Mouse (Mus musculus): ENCODE data around the gene BC049715.

The BC049715 gene

GRCm38 (mm10) chr6:136827881-136828561 is 595 bp downstream of the BC049715 start, which contains the start of gene Wbp11:
Gene Wbp11 (minus strand): TSS chr6:136828233.
- no peak for TF ChIP-seq GATA4 (IDR thresholded peaks at IDR 0.05; ENCODE audit: insufficient replicate concordance, low read length)

GRCm38 (mm10) chr6:136828681-136829080 is 1.3 kb downstream of the BC049715 start:
- no peak for TF ChIP-seq GATA4 (IDR thresholded peaks at IDR 0.05; ENCODE audit: insufficient replicate concordance, low read length)

DNA sequence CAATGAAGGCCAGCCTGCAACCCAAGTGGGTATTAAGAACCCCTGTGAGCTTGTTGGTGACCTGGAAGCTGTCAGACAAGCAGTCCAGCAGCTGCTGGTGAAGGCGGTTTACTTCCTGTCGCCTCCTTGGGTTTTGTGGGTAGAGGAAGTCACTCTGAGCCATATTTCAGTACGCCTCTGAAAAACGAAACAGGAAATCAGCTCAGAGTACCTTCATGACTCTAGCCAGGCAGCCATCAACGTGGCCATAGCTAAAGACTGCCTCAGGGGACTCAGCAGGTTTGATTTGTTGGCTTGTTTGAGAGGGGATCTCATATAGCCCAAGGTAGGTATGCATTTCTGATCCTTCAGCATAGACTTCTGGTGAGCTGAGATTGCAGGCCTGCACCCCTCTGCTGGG is 4.3 kb downstream of the BC049715 start:
- no peak for TF ChIP-seq GATA4 (IDR thresholded peaks at IDR 0.05; ENCODE audit: insufficient replicate concordance, low read length)

GRCm38 (mm10) chr6:136835352-136835751 is 7.9 kb downstream of the BC049715 start, which contains the start of gene Smco3:
Gene Smco3 (minus strand): TSS chr6:136835452.
- TF ChIP-seq GATA4 (IDR thresholded peaks at IDR 0.05; ENCODE audit: insufficient replicate concordance, low read length), result no peak

GRCm38 (mm10) chr6:136837323-136837722 is 9.9 kb downstream of the BC049715 start:
- no peak for TF ChIP-seq GATA4 (IDR thresholded peaks at IDR 0.05; ENCODE audit: insufficient replicate concordance, low read length)

DNA sequence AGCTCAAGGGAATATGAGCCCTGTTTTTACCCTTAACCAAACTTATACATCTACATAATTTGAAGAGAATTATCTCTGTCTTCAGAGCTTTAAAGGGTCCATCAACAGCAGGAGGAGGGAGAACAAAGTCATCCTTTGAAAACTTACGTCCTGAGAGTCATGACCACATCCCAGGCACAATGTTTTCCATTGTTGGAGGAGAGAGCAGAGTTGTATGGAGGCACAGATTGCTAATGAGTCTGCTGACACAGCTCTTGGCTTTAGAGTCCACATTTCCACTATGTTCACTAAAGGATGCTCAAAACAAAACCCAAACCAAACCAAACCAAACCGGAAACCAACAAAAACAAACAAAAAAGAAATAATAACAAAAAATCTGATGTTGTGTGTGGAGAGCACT is 17.5 kb downstream of the BC049715 start:
- no peak for TF ChIP-seq GATA4 (IDR thresholded peaks at IDR 0.05; ENCODE audit: insufficient replicate concordance, low read length)

DNA sequence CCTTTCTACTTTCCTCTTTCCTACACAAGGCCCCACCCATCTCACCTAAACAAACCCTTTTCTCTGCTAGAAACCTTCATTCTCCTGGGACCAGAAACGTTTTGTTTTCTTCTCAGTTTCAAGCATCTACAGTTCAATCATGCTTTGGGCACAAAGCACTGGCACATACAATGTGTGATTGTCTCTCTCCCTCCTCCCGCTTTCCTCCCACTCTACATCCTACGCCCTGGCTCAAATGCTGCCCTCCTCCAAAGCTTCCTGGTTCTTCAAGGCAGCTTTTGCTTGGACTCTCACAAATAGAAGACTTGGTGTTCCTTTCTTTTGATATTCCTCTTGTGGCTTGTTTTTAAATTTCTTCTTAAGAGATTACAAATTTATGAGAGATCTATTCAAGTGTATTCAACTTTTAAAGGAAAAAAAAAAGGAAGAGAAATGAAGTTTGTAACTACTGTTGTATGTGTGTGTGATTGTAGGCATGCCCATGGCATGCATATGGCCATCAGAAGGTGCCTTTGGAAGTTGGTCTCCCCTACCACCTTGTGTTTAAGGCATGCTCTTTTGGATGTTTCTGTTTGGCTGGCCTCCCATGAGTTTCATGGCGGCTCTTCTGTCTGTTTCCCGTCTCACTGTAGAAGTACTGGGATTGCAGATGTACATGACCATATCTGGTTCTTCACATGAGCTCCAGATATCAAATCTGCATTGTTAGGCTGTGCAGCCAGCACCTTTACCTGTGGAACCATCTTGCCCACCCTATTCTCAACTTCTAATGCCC is 18.5 kb downstream of the BC049715 start:
- TF ChIP-seq GATA4 (IDR thresholded peaks at IDR 0.05; ENCODE audit: insufficient replicate concordance, low read length), result no peak

DNA sequence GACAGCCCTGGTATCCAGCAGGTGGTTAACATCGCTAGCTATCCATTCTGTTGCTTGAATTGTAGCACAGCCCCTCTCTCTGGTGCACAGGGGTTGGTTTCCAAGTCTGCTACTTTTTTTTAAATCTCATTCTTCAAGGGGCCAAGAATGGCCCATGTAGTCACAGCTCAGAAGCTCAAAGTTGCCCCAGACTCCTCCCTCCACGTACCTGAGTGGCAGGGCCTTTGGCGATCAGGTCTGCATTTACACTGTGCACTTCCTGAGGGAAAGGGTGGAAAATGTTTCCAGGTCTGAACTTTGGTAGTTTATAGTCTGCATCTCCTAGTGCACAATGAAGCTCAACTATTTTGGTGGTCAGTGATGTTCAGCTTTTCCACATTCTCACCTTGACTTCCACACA is 19.8 kb downstream of the BC049715 start:
- TF ChIP-seq GATA4 (IDR thresholded peaks at IDR 0.05; ENCODE audit: insufficient replicate concordance, low read length), result no peak

- no peak for TF ChIP-seq GATA4 (IDR thresholded peaks at IDR 0.05; ENCODE audit: insufficient replicate concordance, low read length)
These were observed 20.4 kb downstream of the BC049715 start for GRCm38 (mm10) chr6:136847790-136848189.

DNA sequence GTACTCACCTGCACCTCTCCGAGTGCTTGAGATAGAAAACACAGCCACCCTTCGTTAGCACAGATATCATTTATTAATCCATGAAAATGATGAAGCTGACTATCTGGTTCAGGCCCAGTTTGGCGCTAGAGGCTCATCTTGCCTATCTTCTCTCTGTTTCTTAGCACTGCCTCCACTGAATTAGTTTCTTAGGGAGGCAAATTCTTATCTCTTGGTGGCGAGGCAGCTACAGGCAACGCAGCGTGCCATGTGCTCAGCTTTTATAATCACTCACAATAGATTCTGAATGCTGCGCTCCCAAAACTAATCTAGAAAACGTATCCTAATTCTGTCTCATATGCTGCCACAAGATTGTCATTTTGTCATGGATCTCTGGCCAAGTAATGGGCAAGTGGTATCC is 21.0 kb downstream of the BC049715 start:
- no peak for TF ChIP-seq GATA4 (IDR thresholded peaks at IDR 0.05; ENCODE audit: insufficient replicate concordance, low read length)

DNA sequence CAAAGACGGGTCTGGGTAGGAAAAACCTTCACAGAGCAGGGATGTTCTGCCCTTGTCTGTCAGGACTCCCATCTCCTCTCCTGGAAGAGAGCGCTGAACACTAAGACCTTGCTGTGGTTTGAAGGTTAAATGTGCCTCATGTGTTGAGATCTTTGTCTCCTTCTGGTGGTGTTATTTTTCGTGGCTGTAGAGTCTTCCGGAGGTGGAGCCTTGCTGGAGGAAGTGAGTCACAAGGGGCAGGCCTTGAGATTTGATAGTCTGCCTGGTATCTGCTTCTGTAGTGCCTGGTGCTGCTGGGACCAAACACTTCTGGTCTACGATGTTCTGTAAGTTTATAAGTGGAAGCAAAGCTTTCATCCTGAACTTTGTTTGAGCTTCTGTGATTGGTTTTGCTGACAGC is 21.5 kb downstream of the BC049715 start:
- TF ChIP-seq GATA4 (IDR thresholded peaks at IDR 0.05; ENCODE audit: insufficient replicate concordance, low read length), result no peak

DNA sequence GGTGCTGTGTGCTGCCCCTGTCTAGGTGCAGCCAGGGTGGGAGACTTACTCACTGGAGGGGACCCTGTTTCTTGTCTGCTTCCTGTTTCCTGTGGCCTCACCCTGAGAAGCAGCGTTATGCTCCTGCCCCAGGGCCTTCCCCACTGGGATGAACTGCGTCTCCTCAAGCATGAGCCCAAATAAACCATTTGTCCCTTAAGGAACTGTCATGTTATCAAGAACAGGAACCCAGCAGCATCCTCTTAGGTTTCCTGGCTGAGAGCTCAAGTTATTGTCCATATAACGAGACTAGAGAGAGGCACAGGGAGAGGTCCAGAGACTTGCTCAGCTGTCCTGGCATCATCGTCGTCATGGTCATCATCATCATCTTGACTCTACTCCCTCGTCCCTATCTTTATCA is 22.8 kb downstream of the BC049715 start:
- TF ChIP-seq GATA4 (IDR thresholded peaks at IDR 0.05; ENCODE audit: insufficient replicate concordance, low read length), result peak; percentile 71; the same call in 1 of the 2 replicates

- TF ChIP-seq GATA4 (IDR thresholded peaks at IDR 0.05; ENCODE audit: insufficient replicate concordance, low read length), result no peak
These were observed 24.9 kb downstream of the BC049715 start for GRCm38 (mm10) chr6:136852348-136852747.

- no peak for TF ChIP-seq GATA4 (IDR thresholded peaks at IDR 0.05; ENCODE audit: insufficient replicate concordance, low read length)
These were observed 25.3 kb downstream of the BC049715 start for GRCm38 (mm10) chr6:136852762-136853161.

DNA sequence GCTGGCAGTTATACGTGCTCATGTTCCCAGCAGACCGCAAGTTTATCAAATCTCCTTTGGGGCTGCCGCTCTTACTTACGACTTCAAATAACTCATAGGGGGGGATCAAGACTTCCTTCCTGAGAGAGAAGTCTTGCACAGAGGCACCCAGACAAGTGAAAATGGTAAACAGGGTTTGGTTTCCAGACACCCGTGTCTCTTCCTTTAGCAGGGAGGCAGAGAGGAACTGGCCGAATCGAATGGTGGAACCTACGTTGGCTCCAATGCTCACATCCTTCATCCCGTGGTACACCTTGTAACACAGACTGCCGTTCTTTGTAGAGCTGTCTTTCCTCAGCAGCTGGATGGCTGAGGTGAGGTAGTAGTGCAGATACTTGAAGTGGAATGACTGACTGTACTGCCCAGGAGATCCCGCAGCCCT is 26.9 kb downstream of the BC049715 start:
- TF ChIP-seq GATA4 (IDR thresholded peaks at IDR 0.05; ENCODE audit: insufficient replicate concordance, low read length), result no peak

DNA sequence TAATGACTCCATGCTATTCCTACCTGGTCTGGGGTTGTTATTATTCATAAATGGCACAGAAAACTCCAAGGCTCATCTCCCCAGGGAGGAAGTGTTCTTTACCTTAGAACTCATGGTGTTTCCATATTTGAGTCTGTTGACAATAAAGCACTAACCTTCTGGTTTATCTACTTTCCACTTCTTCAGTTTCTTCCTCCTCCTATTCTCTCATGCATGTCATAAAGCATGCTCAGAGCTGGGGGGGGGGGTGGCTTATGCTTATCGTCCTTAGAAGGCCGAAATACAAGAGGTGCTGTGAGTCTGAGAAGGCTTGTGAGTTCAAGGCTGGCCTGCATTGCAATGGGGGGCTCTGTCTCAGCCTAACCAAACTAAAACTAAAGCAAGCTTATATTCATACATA is 27.8 kb downstream of the BC049715 start:
- no peak for TF ChIP-seq GATA4 (IDR thresholded peaks at IDR 0.05; ENCODE audit: insufficient replicate concordance, low read length)
